Mouse (Mus musculus): ENCODE measurements around the gene Xntrpc.
"Not testable (repeated sequence)": the region's sequence is repeated elsewhere in the genome, so short reads cannot be mapped to it uniquely, and the experiment has no call there.

The Xntrpc gene

GRCm38 (mm10) chr7:102065046-102065891, at the start of gene Xntrpc, which contains the start of the genes Rnf121 and Xndc1:
Gene Xntrpc (plus strand): TSS chr7:102065713.
Gene Rnf121 (minus strand): TSS chr7:102065469.
Gene Xndc1 (plus strand): TSS chr7:102065511.
- peak; percentile 93 for DNase-seq

GRCm38 (mm10) chr7:102016936-102017335, 48.6 kb upstream of the Xntrpc start:
- no peak for DNase-seq

DNA sequence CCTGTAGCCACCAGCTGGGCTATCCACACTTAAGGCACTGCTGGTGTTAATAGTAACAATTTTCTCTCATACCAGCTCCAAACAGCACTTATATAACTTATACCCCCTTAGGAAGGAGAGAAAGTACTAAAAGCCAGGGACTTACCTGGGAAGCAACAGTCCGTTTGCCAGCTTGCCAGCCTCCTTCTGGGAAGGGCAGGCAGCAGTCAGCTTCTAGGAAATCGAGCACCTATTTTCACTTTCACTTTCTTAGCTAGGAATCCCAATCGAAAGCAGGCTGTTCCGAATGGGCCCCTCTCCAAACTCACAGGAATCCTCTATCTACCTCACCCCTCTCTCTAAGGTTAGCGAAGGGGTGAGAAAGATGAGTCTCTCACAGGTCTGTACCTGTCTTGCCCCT, 48.1 kb upstream of the Xntrpc start:
- DNase-seq: no peak

- DNase-seq: no peak
These were observed 47.5 kb upstream of the Xntrpc start for GRCm38 (mm10) chr7:102018034-102018433.

- no peak for DNase-seq
These were observed 46.9 kb upstream of the Xntrpc start, which contains the start of gene Il18bp for GRCm38 (mm10) chr7:102018590-102018989. Gene Il18bp (minus strand): TSS chr7:102018690.

DNA sequence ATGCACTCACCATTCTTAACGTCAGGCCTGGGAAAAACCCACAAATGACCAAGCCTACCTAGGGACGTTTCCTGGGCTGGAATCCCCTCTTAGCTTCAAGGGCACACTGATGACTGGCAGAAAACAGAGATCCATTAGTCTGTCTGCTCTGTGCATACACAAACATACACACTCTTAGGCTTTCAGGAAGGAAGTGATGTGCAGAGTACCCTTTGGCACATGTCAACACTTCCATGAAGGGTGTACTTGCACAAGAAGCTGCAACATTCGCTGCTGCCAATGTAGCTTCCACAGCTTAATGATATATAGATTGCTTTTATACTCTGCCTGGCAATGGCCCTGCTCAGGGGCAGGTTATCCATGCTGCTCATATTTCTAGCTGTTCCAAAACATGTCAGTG, 46.2 kb upstream of the Xntrpc start:
- no peak for DNase-seq

DNA sequence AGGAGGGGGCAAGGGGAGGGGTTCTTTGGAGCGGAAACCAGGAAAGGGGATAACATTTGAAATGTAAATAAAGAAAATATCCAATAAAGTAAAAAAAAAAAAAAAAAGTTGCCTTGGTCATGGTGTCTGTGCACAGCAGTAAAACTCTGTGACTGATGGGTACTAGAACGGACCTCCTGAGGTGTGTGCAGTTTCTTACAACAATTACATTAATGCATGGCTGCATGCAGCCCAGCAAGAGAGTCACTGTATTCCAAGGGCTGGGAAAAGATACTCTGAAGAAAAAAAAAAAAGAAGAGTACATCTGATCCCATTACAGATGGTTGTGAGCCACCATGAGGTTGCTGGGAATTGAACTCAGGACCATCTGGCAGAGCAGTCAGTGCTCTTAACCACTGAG, 44.6 kb upstream of the Xntrpc start:
- not testable (repeated sequence) for DNase-seq

DNA sequence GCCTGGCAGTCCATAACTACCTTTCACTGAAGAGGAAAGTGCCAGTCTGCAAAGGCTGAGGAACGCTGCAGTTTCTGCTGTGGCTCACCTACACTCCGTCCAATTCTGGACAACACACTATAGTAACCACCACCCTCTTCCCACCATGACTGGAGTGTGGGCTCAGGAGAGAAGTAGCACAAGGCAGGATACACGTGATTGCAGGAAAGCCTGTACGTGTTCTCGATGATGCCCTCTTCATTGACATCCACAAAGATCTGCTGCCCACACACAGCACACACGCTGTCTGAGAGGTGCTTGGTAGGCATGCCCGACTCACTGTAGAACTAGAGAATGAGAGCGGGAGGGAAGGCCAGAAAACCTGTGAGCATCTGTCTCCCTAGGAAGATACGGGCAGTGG, 41.7 kb upstream of the Xntrpc start:
- DNase-seq: no peak

GRCm38 (mm10) chr7:102025187-102026119, 40.1 kb upstream of the Xntrpc start:
- DNase-seq: no peak

DNA sequence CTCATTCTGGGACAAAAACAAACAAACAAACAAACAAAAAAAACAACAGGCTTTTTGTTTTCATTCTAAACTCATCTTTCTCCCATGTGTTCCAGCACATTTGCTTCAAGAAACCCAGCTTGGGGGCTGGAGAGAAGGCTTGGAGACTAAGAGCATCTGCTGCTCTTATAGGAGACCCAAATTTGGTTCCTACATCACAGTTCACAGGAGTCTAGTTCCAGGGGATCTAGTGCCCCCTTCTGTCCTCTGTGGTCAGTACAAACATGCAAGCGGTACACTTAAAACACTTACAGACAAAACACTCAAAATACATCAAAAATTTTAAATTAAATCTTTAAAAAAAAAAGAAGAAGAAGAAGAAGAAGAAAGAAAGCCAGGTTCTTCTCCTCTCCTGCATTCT, 30.6 kb upstream of the Xntrpc start:
- peak; percentile 23 for DNase-seq

GRCm38 (mm10) chr7:102035534-102035933, 30.0 kb upstream of the Xntrpc start:
- no peak for DNase-seq

- no peak for DNase-seq
These were observed 28.2 kb upstream of the Xntrpc start for GRCm38 (mm10) chr7:102037318-102037717.

GRCm38 (mm10) chr7:102042314-102042713, 23.2 kb upstream of the Xntrpc start:
- DNase-seq: no peak

DNA sequence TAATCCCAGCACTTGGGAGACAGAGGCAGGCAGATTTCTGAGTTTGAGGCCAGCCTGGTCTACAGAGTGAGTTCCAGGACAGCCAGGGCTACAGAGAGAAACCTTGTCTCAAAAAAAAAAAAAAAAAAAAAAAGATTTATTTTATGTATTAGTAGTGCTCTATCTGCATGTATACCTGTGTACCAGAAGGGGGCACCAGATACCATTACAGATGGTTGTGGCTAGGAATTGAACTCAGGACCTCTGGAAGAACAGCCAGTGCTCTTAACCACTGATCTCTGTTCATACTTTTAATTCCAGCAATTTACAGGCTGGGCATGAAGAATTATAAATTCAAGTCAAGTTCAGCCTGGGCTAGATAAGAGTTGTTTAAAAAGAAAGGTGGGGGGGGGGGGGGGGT, 17.0 kb upstream of the Xntrpc start:
- DNase-seq: not testable (repeated sequence)

GRCm38 (mm10) chr7:102061353-102061752, 4.2 kb upstream of the Xntrpc start:
- no peak for DNase-seq

- no peak for DNase-seq
These were observed 3.3 kb upstream of the Xntrpc start for GRCm38 (mm10) chr7:102062203-102062602.

- DNase-seq: no peak
These were observed 1.6 kb upstream of the Xntrpc start for GRCm38 (mm10) chr7:102063891-102064290.

DNA sequence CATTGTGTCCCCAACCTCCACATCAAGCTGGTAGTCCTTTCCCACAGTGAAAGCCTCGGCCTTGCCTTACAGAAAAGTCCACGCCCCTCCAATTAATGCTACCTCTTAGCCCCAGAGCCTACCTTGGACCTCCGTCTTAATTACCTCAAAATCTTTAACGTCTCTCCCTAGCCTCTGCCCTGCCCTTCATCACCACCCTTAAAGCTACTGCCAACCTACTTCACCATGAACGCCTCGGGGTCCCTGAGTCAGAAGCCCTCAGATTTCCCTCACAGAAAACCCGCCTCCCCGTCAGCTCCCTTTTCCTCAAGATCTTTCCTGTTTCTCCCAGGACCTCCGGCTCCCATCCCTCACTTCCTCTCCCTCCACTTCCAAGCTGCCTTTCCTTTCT, 863 bp upstream of the Xntrpc start:
- no peak for DNase-seq

GRCm38 (mm10) chr7:102066363-102066762, 850 bp downstream of the Xntrpc start:
- DNase-seq: no peak

GRCm38 (mm10) chr7:102076714-102077296, 11.3 kb downstream of the Xntrpc start:
- no peak for DNase-seq

GRCm38 (mm10) chr7:102078517-102078916, 13.0 kb downstream of the Xntrpc start:
- no peak for DNase-seq

DNA sequence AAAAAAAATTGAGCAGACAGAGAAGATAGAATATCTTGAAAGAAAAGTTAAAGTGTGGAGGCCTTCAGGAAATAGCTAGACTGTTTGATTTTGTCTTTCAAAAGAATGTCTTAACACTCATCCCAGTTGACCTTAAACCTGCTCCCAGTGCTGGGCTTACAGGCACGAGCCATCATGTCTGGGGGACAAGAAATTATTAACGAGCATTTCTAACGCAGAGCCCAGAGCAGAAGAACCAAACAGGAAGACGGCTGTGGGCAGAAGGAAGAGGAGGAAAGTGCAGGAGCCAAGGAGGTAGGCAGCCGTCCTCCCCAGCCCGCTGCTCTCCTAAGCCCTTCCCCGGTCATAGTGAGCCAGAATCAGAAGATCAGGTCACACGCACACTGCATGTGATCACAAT, 14.8 kb downstream of the Xntrpc start:
- no peak for DNase-seq

GRCm38 (mm10) chr7:102081784-102082183, 16.3 kb downstream of the Xntrpc start:
- no peak for DNase-seq

All from cerebellum, adult 9-11 months (tissue).